Mouse (Mus musculus): Measurements from ENCODE around the gene Tpd52l2. TPM values are rescaled to one million over a fixed set of nuclear protein-coding genes. Genes with fewer than 3 reads are reported as not detected.

Gene Tpd52l2
- polyA plus RNA-seq, 1 experiment from 2014 or later, result 36.4 TPM

- Histone ChIP-seq H3K36me3 (ENCODE audit: inconsistent target) (no peaks in the 10 kb centered on the region), H3K4me3 (ENCODE audit: inconsistent target) (no peak overlapping the region), H3K79me2 (ENCODE audit: inconsistent target) (no peaks in the 10 kb centered on the region), H3K27ac (no peak overlapping the region)
- 16% methylated on average over 5 of the region's 5 CpGs for WGBS (ENCODE audit: missing documents)
Measured at GRCm38 (mm10) chr2:181471246-181471645, 25.7 kb upstream of the Tpd52l2 start.

- Histone ChIP-seq H3K36me3 (ENCODE audit: inconsistent target) (no peaks in the 10 kb centered on the region), H3K27ac (no peak overlapping the region), H3K4me3 (ENCODE audit: inconsistent target) (no peak overlapping the region), H3K79me2 (ENCODE audit: inconsistent target) (no peaks in the 10 kb centered on the region)
- WGBS (ENCODE audit: missing documents), result 100% methylated on average over 1 of the region's 1 CpGs
Measured at GRCm38 (mm10) chr2:181472256-181472827, 24.6 kb upstream of the Tpd52l2 start.

- Histone ChIP-seq H3K4me3 (ENCODE audit: inconsistent target) (no peak overlapping the region), H3K27ac (no peak overlapping the region), H3K79me2 (ENCODE audit: inconsistent target) (no peaks in the 10 kb centered on the region), H3K36me3 (ENCODE audit: inconsistent target) (no peaks in the 10 kb centered on the region)
- WGBS (ENCODE audit: missing documents), result 26% methylated on average over 2 of the region's 2 CpGs
Measured at GRCm38 (mm10) chr2:181483120-181483519, 13.8 kb upstream of the Tpd52l2 start.

GRCm38 (mm10) chr2:181483562-181484318 lies 13.2 kb upstream of the Tpd52l2 start:
- H3K36me3 ChIP-seq (ENCODE audit: inconsistent target), result no peaks in the 10 kb centered on the region
- WGBS (ENCODE audit: missing documents), result 31% methylated on average over 7 of the region's 7 CpGs
- no peaks in the 10 kb centered on the region for H3K79me2 ChIP-seq (ENCODE audit: inconsistent target)
- no peak overlapping the region for H3K27ac ChIP-seq
- no peak overlapping the region for H3K4me3 ChIP-seq (ENCODE audit: inconsistent target)

GRCm38 (mm10) chr2:181484456-181485233 lies 12.3 kb upstream of the Tpd52l2 start:
- Histone ChIP-seq H3K4me3 (ENCODE audit: inconsistent target) (no peak overlapping the region), H3K79me2 (ENCODE audit: inconsistent target) (no peaks in the 10 kb centered on the region), H3K36me3 (ENCODE audit: inconsistent target) (no peaks in the 10 kb centered on the region), H3K27ac (no peak overlapping the region)
- WGBS (ENCODE audit: missing documents), result 93% methylated on average over 6 of the region's 6 CpGs

- H3K79me2 ChIP-seq (ENCODE audit: inconsistent target), result no peaks in the 10 kb centered on the region
- 91% methylated on average over 1 of the region's 1 CpGs for WGBS (ENCODE audit: missing documents)
- no peak overlapping the region for H3K27ac ChIP-seq
- no peak overlapping the region for H3K4me3 ChIP-seq (ENCODE audit: inconsistent target)
- no peaks in the 10 kb centered on the region for H3K36me3 ChIP-seq (ENCODE audit: inconsistent target)
Measured at GRCm38 (mm10) chr2:181485741-181486140, 11.2 kb upstream of the Tpd52l2 start.

- 55% methylated on average over 5 of the region's 5 CpGs for WGBS (ENCODE audit: missing documents)
Measured at GRCm38 (mm10) chr2:181487338-181488277, 9.3 kb upstream of the Tpd52l2 start.

GRCm38 (mm10) chr2:181491432-181492205 lies 5.3 kb upstream of the Tpd52l2 start:
- no peak overlapping the region for H3K27ac ChIP-seq
- no peaks in the 10 kb centered on the region for H3K36me3 ChIP-seq (ENCODE audit: inconsistent target)
- no peaks in the 10 kb centered on the region for H3K79me2 ChIP-seq (ENCODE audit: inconsistent target)
- no peak overlapping the region for H3K4me3 ChIP-seq (ENCODE audit: inconsistent target)
- WGBS (ENCODE audit: missing documents), result 34% methylated on average over 7 of the region's 7 CpGs

More at GRCm38 (mm10) chr2:181487338-181488277, 9.3 kb upstream of the Tpd52l2 start:
- Histone ChIP-seq H3K4me3 (ENCODE audit: inconsistent target) (no peak overlapping the region), H3K27ac (peak overlapping the region; percentile 32), H3K36me3 (ENCODE audit: inconsistent target) (no peaks in the 10 kb centered on the region), H3K79me2 (ENCODE audit: inconsistent target) (no peaks in the 10 kb centered on the region)

GRCm38 (mm10) chr2:181492206-181492605 lies 4.7 kb upstream of the Tpd52l2 start:
- no peak overlapping the region for H3K4me3 ChIP-seq (ENCODE audit: inconsistent target)

GRCm38 (mm10) chr2:181493156-181493927 lies 3.6 kb upstream of the Tpd52l2 start, which contains the start of gene Abhd16b:
Abhd16b (plus strand) TSS chr2:181493206.
- Histone ChIP-seq H3K36me3 (ENCODE audit: inconsistent target) (no peaks in the 10 kb centered on the region), H3K27ac (no peak within 1 kb of the TSS), H3K79me2 (ENCODE audit: inconsistent target) (peaks cover 10% of the 10 kb centered on the region), H3K4me3 (ENCODE audit: inconsistent target) (no peak within 1 kb of the TSS)
- 94% methylated on average over 31 of the region's 31 CpGs for WGBS (ENCODE audit: missing documents)

More at GRCm38 (mm10) chr2:181492206-181492605, 4.7 kb upstream of the Tpd52l2 start:
- 10% methylated on average over 3 of the region's 3 CpGs for WGBS (ENCODE audit: missing documents)
- Histone ChIP-seq H3K79me2 (ENCODE audit: inconsistent target) (no peaks in the 10 kb centered on the region), H3K36me3 (ENCODE audit: inconsistent target) (no peaks in the 10 kb centered on the region), H3K27ac (no peak overlapping the region)

- Histone ChIP-seq H3K27ac (no peak overlapping the region), H3K36me3 (ENCODE audit: inconsistent target) (no peaks in the 10 kb centered on the region; the same call in 1 of the 2 replicates), H3K79me2 (ENCODE audit: inconsistent target) (peaks cover 20% of the 10 kb centered on the region), H3K4me3 (ENCODE audit: inconsistent target) (no peak overlapping the region)
- 86% methylated on average over 26 of the region's 26 CpGs for WGBS (ENCODE audit: missing documents)
Measured at GRCm38 (mm10) chr2:181494266-181494945, 2.5 kb upstream of the Tpd52l2 start.

GRCm38 (mm10) chr2:181495845-181496244 lies 1.1 kb upstream of the Tpd52l2 start:
- Histone ChIP-seq H3K27ac (peak overlapping the region; percentile 70; the same call in 1 of the 2 replicates), H3K4me3 (ENCODE audit: inconsistent target) (0 out of 2 replicates have a peak overlapping the region, but pooled peaks have one; percentile 86), H3K79me2 (ENCODE audit: inconsistent target) (peaks cover 35% of the 10 kb centered on the region), H3K36me3 (ENCODE audit: inconsistent target) (peaks cover 11% of the 10 kb centered on the region; the same call in 1 of the 2 replicates)
- 0% methylated on average over 5 of the region's 8 CpGs for WGBS (ENCODE audit: missing documents)

Measured in macrophage (primary cell).